Mouse (Mus musculus) G1E (cell line): Measurements from ENCODE around the gene Kdm1b.

Source experiments
- CTCF ChIP-seq: IDR thresholded peaks from 2 replicates; pipeline ENCODE4 v1.5.1; 2012; ENCODE audit warnings: low read depth, low read length, inconsistent platforms, mixed read lengths
- GATA1 ChIP-seq: IDR thresholded peaks from 2 replicates; pipeline ENCODE4 v1.6.1; 2012; ENCODE audit warnings: borderline replicate concordance, low read length, inconsistent platforms, mixed read lengths
- TAL1 ChIP-seq: conservative IDR thresholded peaks from 2 replicates; pipeline ENCODE4 v1.6.1; 2012; ENCODE audit warnings: low read depth, low read length, inconsistent platforms, mixed read lengths

GRCm38 (mm10) chr13:47134836-47135235 lies 91.5 kb downstream of the Kdm1b start:
- TF ChIP-seq TAL1 (no peak), CTCF (no peak), GATA1 (no peak)
